Mouse (Mus musculus) intestine, embryonic 14.5 days (tissue): ENCODE results near the gene Tsen2. TPM values are rescaled to one million over a fixed set of nuclear protein-coding genes. Genes with fewer than 3 reads are reported as not detected.

ENCODE experiments used
- ATAC-seq: fragments of 200-750 bp; cut with Nextera tagmentation; replicated peaks from 2 replicates; pipeline ENCODE4 v1.8.0; 2017; ENCODE audit warnings: low read depth, moderate number of reproducible peaks, moderate TSS enrichment, moderate library complexity; ENCODE audit not compliant: low FRiP score, low TSS enrichment
- DNase-seq: peaks from one replicate; pipeline ENCODE4 v3.0.0-alpha.2; 2018; ENCODE audit warnings: low spot score
- H3K27ac ChIP-seq: fragments of 300-500 bp; sonication (generic); 2 replicates; pipeline ENCODE4 v1.5.1; 2014; ENCODE audit warnings: low read depth, mild to moderate bottlenecking, control low read depth
- H3K27me3 ChIP-seq: fragments of 300-500 bp; sonication (generic); replicated peaks from 2 replicates; pipeline ENCODE4 v1.6.1; 2014; ENCODE audit warnings: low read length, control low read depth; ENCODE audit not compliant: control insufficient read depth, insufficient read depth
- H3K36me3 ChIP-seq: fragments of 300-500 bp; sonication (generic); 2 replicates; pipeline ENCODE4 v1.6.1; 2014; ENCODE audit warnings: low read length, control low read depth; ENCODE audit not compliant: control insufficient read depth, insufficient read depth
- H3K4me1 ChIP-seq: fragments of 300-500 bp; sonication (generic); replicated peaks from 2 replicates; pipeline ENCODE4 v1.6.1; 2014; ENCODE audit warnings: low read length, control low read depth, mixed read lengths; ENCODE audit not compliant: control insufficient read depth, insufficient read depth
- H3K4me2 ChIP-seq: fragments of 300-500 bp; sonication (generic); 2 replicates; pipeline ENCODE4 v1.6.1; 2014; ENCODE audit warnings: low read length
- H3K4me3 ChIP-seq: fragments of 300-500 bp; sonication (generic); 2 replicates; pipeline ENCODE4 v1.5.1; 2014; ENCODE audit warnings: low read depth, low read length, control low read depth, mixed read lengths
- H3K9ac ChIP-seq: fragments of 300-500 bp; sonication (generic); 2 replicates; pipeline ENCODE4 v1.6.1; 2014; ENCODE audit warnings: mild to moderate bottlenecking, low read length
- H3K9me3 ChIP-seq: fragments of 300-500 bp; sonication (generic); 2 replicates; pipeline ENCODE4 v1.6.1; 2016; ENCODE audit warnings: low read length, control low read depth; ENCODE audit not compliant: control insufficient read depth
- WGBS: fragments of 180-500 bp; shearing (Covaris S2); extraction: QIAGEN DNeasy Blood & Tissue Kit; methylation state at CpG from one replicate; pipeline ENCODE4 v1.1.7; 2014; 5-methylcytosine and 5-hydroxymethylcytosine counted together
- polyA plus RNA-seq: library from polyadenylated mRNA; unstranded; fragments of >200 nt; fragmentation: Nextera tagmentation; extraction: Ambion mirVana; gene quantifications from 2 replicates; pipeline ENCODE4 v1.2.1, GENCODE M21; 2014

Tsen2 gene
- polyA plus RNA-seq, 1 experiment from 2014 or later, result 32.3 TPM

GRCm38 (mm10) chr6:115582328-115583115 is 38.1 kb downstream of the Tsen2 start:
- Histone ChIP-seq H3K4me3 (no peak overlapping the region), H3K4me1 (no peaks in the 10 kb centered on the region), H3K4me2 (no peak overlapping the region), H3K27ac (no peak overlapping the region), H3K36me3 (peaks cover 31% of the 10 kb centered on the region), H3K9ac (no peak overlapping the region), H3K9me3 (no peaks in the 10 kb centered on the region), H3K27me3 (no peaks in the 10 kb centered on the region)
- ATAC-seq (no peak), DNase-seq (no peak)
- WGBS, result 85% methylated on average over 10 of the region's 10 CpGs

- ATAC-seq (no peak), DNase-seq (no peak)
- H3K4me3 ChIP-seq, result no peak overlapping the region
- 87% methylated on average over 6 of the region's 6 CpGs for WGBS
- no peak overlapping the region for H3K4me2 ChIP-seq
- H3K9ac ChIP-seq, result no peak overlapping the region
- H3K4me1 ChIP-seq, result no peaks in the 10 kb centered on the region
- H3K9me3 ChIP-seq, result no peaks in the 10 kb centered on the region
- H3K27me3 ChIP-seq, result no peaks in the 10 kb centered on the region
- H3K36me3 ChIP-seq, result peaks cover 20% of the 10 kb centered on the region
- H3K27ac ChIP-seq, result no peak overlapping the region
Observed at GRCm38 (mm10) chr6:115583430-115584125, 39.1 kb downstream of the Tsen2 start.

- no peak for ATAC-seq
- H3K9me3 ChIP-seq, result no peaks in the 10 kb centered on the region
Observed at GRCm38 (mm10) chr6:115584176-115584575, 39.7 kb downstream of the Tsen2 start.

GRCm38 (mm10) chr6:115586321-115586720 is 41.9 kb downstream of the Tsen2 start:
- no peaks in the 10 kb centered on the region for H3K4me1 ChIP-seq
- no peaks in the 10 kb centered on the region for H3K9me3 ChIP-seq
- no peak overlapping the region for H3K27ac ChIP-seq
- H3K36me3 ChIP-seq, result peaks cover 2% of the 10 kb centered on the region; the same call in 1 of the 2 replicates
- no peak overlapping the region for H3K9ac ChIP-seq
- ATAC-seq (no peak), DNase-seq (no peak)
- WGBS, result 87% methylated on average over 10 of the region's 10 CpGs
- H3K4me2 ChIP-seq, result no peak overlapping the region
- no peaks in the 10 kb centered on the region for H3K27me3 ChIP-seq
- H3K4me3 ChIP-seq, result no peak overlapping the region

More at GRCm38 (mm10) chr6:115584176-115584575, 39.7 kb downstream of the Tsen2 start:
- 74% methylated on average over 3 of the region's 3 CpGs for WGBS
- DNase-seq, result no peak
- Histone ChIP-seq H3K27ac (no peak overlapping the region), H3K4me2 (no peak overlapping the region), H3K4me1 (no peaks in the 10 kb centered on the region), H3K9ac (no peak overlapping the region), H3K27me3 (no peaks in the 10 kb centered on the region), H3K36me3 (peaks cover 16% of the 10 kb centered on the region; the same call in 1 of the 2 replicates), H3K4me3 (no peak overlapping the region)

GRCm38 (mm10) chr6:115591692-115592359 is 47.4 kb downstream of the Tsen2 start:
- no peaks in the 10 kb centered on the region for H3K27me3 ChIP-seq
- H3K36me3 ChIP-seq, result no peaks in the 10 kb centered on the region
- DNase-seq, result peak; percentile 57
- WGBS, result 74% methylated on average over 19 of the region's 19 CpGs
- 0 out of 2 replicates have a peak overlapping the region, but pooled peaks have one; percentile 20 for H3K9ac ChIP-seq
- H3K4me3 ChIP-seq, result peak overlapping the region; percentile 12; the same call in 1 of the 2 replicates
- H3K4me1 ChIP-seq, result no peaks in the 10 kb centered on the region
- ATAC-seq, result peak; percentile 42
- H3K9me3 ChIP-seq, result no peaks in the 10 kb centered on the region
- H3K27ac ChIP-seq, result peak overlapping the region; percentile 30; the same call in 1 of the 2 replicates
- peak overlapping the region; percentile 29 for H3K4me2 ChIP-seq

- DNase-seq (peak; percentile 57), ATAC-seq (peak; percentile 81; the same call in 1 of the 2 replicates)
- Histone ChIP-seq H3K4me2 (peak within 1 kb of the TSS; percentile 29), H3K27me3 (no peaks in the 10 kb centered on the region), H3K27ac (peak within 1 kb of the TSS; percentile 30; the same call in 1 of the 2 replicates), H3K36me3 (no peaks in the 10 kb centered on the region), H3K4me1 (no peaks in the 10 kb centered on the region), H3K9ac (0 out of 2 replicates have a peak within 1 kb of the TSS, but pooled peaks have one; percentile 20), H3K9me3 (no peaks in the 10 kb centered on the region), H3K4me3 (peak within 1 kb of the TSS; percentile 12; the same call in 1 of the 2 replicates)
- 42% methylated on average over 5 of the region's 5 CpGs for WGBS
Observed at GRCm38 (mm10) chr6:115592458-115592857, 48.0 kb downstream of the Tsen2 start, which contains the start of gene Mkrn2os. Gene Mkrn2os, minus strand, starts transcription at chr6:115592576.

GRCm38 (mm10) chr6:115593252-115593651 is 48.8 kb downstream of the Tsen2 start:
- Histone ChIP-seq H3K4me1 (no peaks in the 10 kb centered on the region), H3K4me3 (no peak overlapping the region), H3K9me3 (no peaks in the 10 kb centered on the region), H3K9ac (no peak overlapping the region), H3K36me3 (no peaks in the 10 kb centered on the region), H3K4me2 (no peak overlapping the region), H3K27me3 (no peaks in the 10 kb centered on the region), H3K27ac (no peak overlapping the region)
- WGBS, result 75% methylated on average over 4 of the region's 4 CpGs
- ATAC-seq (no peak), DNase-seq (no peak)

GRCm38 (mm10) chr6:115594463-115594862 is 50.0 kb downstream of the Tsen2 start:
- no peak overlapping the region for H3K4me3 ChIP-seq
- ATAC-seq, result no peak
- H3K27ac ChIP-seq, result no peak overlapping the region
- H3K4me2 ChIP-seq, result no peak overlapping the region
- H3K4me1 ChIP-seq, result no peaks in the 10 kb centered on the region
- H3K9me3 ChIP-seq, result no peaks in the 10 kb centered on the region
- no peak for DNase-seq
- WGBS, result 73% methylated on average over 3 of the region's 3 CpGs
- H3K9ac ChIP-seq, result no peak overlapping the region
- H3K36me3 ChIP-seq, result no peaks in the 10 kb centered on the region
- no peaks in the 10 kb centered on the region for H3K27me3 ChIP-seq
